Mouse (Mus musculus) gastrocnemius, postnatal 4 days (tissue): ENCODE results near the gene Nrg3. TPM values are rescaled to one million over a fixed set of nuclear protein-coding genes. Genes with fewer than 3 reads are reported as not detected.

ENCODE experiments used
- DNase-seq, 2 experiments: peaks; one replicate each; pipeline ENCODE4 v3.0.0; 2021 to 2022; ENCODE audit warnings: low spot score in 2 of 2, mixed read lengths in 2 of 2
- total RNA-seq, 2 experiments: library from RNA; stranded (reverse); gene quantifications; 2 replicates each; pipeline ENCODE4 v1.2.3; 2021

Gene Nrg3
- total RNA-seq, 2 experiments from 2014 or later = 0.08 to 0.10 TPM

DNA sequence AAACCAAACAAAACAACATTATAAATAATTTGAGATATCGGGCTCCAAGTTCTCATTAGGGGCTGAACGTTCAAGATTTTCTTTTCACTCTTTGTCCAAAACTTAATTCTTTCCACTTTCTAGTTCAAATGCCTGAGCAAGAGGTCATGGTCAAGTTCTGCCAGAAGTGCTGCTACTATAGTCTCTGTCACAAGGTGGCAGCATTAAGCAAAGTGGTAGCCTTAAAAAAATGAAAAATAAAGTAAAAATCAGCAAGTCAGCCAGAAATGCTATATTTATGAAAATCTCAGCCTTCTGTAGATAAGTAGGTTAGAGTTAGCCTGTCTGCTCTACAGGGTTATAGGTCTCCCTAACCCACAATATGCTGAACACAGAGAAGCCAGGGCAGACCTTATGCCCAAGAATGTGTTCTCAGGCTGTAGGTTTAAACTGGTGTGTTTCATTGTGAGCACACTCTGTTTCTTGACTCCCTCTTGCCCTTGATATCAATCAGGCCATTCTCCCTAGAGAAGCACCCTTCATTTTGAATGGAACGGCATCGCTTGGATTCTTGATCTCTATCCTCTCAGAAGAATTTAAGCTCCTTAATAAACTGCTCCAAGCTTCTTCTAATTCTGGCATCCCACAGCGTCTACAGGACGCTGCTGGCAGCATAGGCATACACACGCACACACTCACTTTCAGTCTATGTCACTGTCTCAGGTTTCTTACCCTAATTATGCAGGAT lies 480.9 kb downstream of the Nrg3 start:
- no peak for DNase-seq

DNA sequence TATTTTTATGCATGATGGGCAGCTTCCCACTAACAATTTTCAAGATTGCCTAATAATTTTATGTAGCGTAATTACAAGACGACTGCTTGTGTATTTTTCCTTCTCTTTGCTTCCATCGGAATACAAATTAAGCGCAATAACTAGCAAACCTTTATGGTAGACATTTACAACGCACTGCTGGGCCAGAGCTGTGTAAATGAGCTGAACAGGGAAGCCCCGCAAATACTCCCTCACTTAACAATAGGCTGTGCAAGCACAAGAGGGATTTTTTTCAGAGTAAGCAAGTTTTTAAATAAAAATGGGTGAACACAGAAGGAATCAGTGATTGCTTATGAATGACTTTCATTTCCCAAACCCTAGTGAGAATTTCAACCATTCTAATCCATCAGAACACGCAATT lies 513.5 kb downstream of the Nrg3 start:
- DNase-seq = no peak

DNA sequence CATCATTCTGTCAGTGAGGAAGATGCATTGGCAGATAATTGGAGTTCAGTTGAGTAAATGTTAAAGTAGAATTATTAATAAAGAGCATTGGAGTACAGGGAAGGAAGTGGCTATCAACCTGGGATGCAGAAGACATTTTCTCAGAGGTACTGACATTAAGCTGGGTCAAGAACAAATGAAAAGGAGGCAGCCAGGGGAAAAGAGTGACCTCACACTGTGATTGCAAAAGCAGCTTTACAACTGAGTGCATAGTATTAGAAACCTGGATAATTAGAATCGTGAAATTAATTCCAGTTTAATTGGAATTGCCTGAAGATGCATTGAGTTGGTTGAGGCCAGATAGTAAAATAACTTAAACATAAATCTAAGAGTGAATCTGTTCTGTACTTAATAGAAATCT lies 535.4 kb downstream of the Nrg3 start:
- no peak for DNase-seq

DNA sequence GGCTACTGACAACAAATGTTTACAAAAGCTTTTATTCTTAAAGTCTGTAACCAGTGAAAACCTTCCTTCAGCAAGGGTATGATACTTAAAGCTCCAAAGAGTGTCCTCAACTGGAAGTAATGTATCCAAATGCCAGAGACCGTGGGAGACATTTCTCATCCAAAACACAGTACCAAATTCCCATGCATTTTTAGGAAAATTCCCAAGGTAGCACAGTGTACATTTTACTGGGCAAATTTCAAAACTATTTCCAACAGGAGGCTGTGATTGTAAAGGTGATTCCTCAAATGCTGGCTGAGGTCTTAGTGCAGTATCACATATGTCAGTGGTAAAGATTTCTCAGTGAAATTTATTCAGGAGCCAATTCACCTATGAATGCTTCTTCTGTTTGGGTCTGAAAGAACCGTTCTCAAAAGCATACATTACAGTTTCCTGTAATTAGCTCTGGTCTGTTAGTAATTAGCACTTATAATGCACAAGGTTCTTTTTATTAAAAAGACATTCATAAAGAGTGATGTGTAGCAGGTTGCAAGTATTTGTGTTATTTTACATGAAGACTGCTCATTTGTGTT lies 536.3 kb downstream of the Nrg3 start:
- no peak for DNase-seq

DNA sequence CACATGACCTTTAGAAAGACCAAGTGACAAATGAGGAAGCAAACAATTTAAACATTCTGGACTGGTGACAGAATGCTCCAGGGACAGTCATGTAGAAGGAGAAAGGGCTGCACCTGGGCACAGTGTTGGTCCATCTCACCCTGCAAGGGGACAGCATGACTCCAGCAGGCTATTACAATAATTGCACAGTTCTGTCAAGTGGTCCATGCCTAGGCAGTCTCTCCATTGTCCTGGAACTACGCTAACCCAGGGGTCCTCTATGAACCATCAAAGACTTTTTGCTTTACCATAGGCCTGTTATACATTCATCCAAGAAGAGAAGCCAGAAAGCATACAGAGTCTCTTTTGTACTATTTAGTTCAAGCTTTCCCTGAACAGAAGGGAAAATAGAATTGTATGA lies 549.2 kb downstream of the Nrg3 start:
- no peak for DNase-seq

DNA sequence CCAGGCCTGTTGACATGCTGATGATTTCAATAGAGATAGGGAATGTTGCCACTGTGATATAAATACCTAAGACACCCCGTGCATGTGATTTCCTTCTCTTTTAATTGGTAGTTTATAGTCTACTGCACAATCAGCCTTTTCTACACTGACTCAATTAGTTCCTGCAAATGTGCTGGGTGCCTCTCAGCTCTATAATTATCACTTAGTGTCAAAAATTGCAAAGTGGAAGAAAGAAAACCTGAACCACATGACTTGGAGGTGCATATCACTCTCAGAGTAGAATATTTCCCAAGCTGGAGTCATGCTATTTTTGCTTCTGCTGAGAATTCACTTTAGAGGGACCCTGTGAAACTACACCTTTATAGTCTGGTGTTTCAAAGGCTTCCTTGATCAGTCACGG lies 552.1 kb downstream of the Nrg3 start:
- DNase-seq = no peak

DNA sequence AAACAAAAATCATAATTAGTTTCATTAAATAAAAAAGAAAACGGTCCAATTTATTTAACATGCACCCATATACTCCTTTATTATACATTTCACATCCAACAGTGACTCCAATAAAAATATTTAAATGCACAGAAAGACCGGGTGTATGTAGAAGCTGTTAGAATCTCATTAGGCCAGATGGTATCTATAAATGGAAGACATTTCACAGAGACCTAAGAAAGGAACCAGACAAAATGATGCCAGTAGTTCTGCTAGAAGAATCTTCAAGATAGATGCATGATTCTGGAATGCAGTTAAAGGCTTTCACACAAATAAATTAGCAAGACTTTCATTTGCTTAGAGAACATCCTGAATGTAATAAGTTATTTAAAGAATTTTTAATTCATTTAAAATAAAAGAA lies 602.3 kb downstream of the Nrg3 start:
- DNase-seq = no peak

DNA sequence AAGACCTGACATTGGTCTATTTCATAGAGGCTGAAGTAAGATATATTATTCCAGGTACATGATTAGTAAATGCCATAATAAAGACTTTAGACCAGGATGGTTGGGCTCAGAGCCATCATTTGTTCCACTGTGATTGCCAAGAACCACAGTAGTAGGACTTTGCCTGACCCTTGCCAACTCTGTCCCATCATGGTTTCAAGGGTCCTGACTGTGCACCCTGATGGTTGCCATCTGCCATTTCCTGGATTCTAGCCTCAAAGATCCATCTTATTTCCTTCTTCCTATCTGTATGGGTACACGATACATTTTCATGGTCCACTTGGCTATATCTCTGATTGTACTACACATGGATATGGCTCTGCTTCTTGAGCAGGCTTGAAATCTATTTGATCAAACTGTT lies 625.3 kb downstream of the Nrg3 start:
- DNase-seq = no peak

DNA sequence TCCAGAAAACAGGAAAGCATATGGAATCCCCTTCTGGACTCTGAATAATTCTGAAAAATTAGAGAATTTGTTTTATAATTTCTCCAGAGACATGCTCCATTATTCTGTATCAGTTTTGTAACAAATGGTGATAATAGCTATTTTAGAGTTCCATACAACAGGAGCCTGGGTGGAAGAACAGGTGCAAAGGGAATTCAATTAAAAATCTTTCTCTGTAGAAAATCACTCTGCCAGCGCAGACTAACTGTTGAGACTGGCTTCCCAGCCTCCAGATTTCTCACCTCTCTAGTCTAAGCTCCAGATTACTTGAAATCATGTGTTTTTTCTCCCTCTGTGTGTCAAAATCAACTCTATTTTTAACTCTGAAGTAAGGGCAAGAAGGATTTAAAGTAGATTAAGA lies 625.8 kb downstream of the Nrg3 start:
- no peak for DNase-seq

DNA sequence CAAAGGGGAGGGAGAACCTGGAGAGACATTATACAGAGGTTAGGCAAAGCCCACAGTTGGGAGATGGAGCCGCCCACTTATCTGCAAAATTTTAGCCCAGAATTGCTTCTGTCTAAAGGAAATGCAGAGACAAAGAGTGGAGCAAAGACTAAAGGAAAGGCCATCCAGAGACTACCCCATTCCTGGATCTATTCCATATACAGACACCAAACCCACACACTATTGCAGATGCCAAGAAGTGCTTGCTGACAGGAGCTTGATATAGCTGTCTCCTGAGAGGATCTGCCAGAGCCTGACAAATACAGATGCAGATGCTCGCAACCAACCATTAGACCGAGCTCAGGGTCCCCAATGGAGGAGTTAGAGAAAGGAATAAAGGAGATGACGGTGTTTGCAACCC lies 637.9 kb downstream of the Nrg3 start:
- no peak for DNase-seq

DNA sequence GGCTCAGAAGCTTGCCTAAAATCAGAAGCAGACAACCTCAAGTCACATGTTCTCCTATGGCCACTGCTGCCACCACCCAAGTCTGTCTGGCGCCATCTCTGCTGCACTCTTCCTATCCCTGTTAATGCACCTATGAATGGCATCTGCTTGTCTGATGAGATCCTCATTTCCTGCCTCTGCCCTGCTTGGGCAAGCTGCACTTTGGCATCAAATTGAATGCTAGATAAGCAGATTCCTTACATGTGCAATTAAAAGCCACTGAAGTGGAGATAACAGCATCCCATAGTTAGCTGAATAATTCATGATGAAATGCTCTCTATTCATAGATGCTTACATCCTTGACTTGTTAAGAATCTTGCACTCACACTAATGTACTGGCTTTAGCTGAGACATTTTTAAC lies 648.0 kb downstream of the Nrg3 start:
- DNase-seq = no peak

DNA sequence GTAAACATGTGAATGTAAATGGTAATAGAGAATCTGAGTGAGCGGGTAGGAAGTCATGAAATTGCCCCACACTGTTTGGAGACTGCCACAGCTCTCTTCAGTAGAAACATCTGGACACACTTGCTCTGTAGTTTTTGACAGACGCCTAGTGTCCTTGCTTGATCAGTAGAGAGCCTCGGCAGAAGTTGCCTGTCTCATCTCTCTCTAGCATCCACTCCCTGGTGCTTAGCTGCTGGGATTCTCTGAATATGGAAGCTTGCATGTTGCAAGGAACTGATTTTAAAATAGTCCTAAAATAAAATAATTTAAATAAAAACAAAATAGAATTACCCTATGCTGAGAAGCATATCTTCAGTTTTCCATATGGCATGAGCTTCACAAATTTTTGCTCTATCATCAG lies 675.9 kb downstream of the Nrg3 start:
- no peak for DNase-seq

DNA sequence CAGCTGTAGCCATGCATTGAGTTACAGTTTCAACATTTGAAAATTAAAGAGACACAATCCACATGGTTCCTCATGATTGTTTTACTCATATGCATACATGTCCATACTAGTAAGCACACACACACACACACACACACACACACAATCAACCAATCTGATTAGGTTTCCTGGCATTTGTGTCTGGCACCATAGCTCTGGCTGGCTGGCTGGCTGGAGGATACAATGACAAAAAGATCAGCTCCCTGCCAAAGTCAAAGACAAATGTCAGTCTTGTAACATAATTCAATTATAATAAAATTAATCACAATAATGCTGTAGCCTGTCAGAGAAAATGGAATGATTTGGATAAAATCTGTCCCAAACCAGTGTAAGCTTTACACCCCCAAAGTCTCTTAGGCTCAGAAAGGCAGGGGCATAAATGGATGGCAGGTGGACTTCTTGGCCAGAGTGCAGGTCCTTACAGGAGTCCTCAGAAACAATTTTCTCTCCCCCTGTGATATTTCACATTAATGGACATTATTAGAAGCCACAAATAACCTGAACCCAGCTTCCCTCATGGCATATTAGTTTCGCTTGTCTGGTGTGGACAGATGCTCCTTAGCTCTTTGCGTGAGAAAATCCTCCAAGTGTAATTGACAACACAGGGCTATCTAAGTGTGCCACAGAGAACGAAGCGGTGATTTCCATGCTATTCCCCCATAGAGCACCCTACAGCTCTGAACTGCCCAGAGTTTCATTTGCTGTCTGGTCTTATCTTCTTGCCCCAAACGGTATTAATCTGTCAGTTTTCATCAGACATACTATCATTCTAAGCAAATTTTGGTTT lies 697.4 kb downstream of the Nrg3 start:
- no peak for DNase-seq

DNA sequence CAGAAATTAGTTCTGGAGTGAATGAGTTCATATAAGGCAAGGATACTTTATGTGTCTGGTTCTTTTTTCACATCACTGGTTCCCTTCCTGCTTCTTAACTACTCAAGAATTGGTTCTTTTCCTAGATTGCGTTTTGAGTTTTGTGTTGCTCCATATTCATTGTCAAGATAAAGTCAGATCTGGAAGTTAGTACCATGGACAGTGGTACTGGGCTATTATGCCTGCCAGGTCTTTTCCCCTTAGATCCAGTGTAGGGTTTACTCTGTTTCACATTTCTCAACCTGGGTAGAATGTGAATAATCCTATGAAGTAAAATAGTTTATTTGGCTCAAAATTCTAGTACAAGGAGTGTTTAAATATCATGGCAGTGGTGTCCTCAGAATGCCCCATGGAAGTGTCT lies 698.1 kb downstream of the Nrg3 start:
- no peak for DNase-seq

DNA sequence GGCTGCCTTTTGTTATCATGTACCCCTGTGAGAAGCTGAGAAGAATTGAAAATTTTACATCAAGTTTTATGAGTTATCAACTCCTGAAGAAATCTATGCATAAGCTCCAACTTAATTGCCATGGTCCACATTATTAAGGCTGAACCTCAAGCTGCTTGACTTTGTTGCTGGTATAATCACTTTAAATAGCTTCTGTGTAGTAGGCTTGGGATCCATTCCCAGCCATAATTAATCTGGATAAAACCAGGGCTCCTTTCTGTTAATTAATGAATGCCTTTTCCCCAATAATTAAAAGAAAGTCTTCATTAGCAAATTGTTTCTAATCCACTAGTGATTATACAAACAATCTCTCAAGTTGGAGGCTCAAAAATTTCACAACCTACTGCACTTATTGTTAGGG lies 742.4 kb downstream of the Nrg3 start:
- no peak for DNase-seq

DNA sequence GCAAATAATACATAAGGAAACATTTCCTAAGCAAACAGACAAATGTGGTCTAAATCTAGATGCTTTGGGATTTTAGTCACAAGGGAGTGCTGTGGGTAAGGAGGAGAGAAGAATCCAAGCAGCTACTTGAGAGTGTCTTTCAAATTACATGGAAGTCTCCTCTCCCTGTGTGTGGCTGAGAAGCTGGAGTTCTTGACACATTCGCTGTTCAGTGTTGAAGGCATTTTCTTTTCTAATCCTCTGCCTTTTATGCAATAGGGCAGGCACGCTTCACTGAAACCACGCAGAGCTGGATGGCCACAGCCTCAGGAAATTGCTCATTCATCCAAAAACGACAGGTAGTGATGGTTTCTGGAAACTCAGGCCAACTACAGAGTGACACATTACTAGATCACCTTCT lies 769.0 kb downstream of the Nrg3 start:
- no peak for DNase-seq

DNA sequence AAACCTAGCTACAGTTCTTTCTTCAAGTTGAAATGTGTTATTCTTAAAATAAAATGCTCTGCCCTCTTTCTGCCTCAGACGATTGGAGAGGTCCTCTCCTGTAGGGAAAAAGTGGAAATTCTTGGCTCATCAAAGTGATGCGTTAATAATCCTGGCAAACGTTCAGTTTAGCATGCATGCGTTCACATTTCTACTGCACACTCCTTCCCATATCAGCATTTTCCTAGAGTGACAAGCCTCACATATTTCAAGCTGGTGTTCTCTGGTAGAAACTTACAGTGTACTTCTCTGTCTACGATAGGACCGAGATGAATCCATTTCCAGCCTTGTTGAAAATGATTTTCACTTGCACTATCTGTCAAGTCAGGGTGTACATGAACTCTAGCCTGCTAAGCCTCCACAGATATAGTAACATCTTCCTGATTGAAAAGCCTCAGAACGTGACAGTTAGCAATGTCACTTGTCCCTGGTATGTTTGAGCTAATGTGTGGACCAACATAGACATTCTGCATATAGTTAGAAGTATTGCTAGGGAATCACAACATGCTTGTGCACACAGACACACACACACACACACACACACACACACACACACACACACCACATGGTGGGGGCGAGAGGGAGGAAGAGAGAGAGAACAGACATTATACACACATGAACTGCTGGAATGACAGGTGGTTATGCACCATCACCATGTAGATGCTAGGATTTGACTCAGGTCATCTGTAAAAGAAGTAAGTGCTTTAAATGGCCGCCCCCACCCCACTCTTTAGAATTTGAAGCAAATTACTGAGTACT lies 770.1 kb downstream of the Nrg3 start:
- no peak for DNase-seq

DNA sequence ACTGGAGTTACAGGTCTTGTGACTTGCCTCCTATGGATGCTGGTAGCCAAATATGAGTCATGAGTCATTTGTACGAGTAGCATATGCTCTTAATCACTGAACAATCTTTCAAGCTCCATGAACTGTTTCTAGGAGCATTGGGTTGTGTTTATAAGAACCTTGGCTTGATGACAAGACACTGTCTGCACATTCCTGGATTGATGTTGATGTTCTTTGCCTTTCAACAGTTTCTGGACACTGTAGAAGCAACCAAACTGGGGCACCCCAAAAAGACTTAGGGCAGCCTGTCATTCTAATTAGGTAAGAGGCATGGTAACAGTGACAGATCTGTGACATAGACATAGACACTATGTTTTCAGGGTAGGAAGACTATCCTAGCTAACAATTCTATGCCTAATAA lies 771.5 kb downstream of the Nrg3 start:
- DNase-seq = no peak

DNA sequence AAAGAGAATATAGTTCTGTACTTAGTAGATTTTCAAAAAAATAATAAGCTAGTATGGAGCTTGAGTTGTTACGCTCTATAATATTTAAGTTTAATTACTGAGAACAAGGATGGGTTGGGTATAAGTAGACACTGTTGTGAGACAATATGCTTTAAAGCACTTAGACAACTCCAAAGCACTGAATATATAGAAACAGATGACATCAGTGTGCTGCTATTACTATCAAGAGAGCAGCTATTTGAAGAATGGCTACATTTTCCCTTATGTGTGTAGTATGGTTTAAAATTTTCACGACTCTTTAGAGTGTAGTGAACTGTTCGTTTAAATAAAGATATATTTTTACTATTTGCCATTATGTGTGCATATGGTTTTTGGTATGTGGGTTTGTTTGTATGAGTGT lies 771.9 kb downstream of the Nrg3 start:
- DNase-seq = no peak

DNA sequence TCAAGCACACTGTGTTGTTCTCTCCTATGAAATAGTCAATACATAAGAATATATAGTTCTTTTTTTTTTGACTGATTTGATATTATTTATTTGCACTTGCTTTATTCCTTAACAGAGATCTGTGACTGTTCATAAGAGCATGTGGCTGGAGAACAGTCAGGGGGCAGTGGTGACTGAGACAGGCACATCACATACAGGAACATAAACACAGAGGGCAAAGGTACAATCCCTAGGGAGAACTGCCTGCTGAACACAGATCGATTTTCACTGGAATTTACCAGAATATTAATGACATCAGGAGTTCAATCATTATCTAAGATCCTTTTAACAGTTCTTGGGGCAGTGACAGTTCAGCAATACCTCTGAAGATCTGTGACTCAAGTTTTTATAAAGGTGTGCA lies 812.9 kb downstream of the Nrg3 start:
- DNase-seq = no peak

DNA sequence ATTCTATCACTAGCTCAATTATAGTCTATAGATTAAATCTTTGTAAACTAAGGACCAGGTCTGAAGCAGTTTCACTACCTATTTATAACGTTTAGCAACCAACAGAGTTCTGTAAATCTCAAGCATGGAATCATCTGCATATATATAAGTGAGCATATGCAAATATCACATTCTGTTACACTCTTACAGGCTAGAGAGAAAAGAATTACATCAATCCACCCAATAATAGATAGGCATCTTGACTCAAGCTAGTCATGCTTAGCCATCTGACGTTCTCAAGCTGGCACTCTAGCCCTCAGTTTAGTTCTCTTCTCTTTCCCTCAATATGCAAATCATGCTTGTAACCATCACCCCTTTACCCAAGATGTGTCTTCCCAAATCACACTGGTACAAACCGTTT lies 835.8 kb downstream of the Nrg3 start:
- DNase-seq = no peak

DNA sequence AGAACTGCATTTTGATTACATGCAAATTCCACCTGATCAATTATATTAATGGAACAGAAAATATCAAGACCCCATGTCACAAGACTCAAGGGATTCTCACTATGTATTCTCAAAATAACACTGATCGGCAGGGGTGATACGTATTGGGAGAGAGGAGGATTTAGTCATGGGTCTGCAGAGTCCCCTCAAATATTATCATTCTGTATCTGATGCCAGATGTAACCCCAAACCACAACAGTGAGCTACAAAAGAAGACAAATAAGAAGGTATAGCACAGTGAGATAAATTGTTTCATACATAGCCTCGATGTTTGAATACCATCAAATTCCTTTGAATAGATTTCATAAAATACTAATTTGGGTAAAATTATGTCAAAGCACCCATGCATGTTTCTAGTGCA lies 842.8 kb downstream of the Nrg3 start:
- no peak for DNase-seq
